Mouse (Mus musculus) testis, postnatal 10 days (tissue): ENCODE results near the gene Bdnf.

Source experiments
- DNase-seq: peaks from one replicate; pipeline ENCODE4 v3.0.0; 2021; ENCODE audit warnings: low spot score

Gene Bdnf

DNA sequence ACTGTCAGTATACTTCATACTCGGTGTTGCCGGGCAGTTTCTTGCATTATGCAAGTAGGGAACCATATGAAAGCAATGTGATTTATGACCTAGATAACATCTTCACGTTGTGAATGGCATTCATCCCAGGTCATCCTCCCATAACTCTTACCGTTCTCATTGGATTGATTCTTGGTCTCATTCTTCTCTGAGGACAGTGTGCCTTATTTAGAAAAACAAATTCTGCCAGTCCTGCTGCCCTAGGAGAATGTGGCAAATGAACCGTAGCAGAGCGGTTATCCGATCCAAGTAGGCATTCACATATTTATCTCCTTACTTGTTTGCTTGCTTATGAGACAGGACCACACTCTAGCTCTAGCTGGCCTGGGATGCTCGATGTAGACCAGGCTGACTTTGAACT is 32.0 kb downstream of the Bdnf start:
- no peak for DNase-seq

DNA sequence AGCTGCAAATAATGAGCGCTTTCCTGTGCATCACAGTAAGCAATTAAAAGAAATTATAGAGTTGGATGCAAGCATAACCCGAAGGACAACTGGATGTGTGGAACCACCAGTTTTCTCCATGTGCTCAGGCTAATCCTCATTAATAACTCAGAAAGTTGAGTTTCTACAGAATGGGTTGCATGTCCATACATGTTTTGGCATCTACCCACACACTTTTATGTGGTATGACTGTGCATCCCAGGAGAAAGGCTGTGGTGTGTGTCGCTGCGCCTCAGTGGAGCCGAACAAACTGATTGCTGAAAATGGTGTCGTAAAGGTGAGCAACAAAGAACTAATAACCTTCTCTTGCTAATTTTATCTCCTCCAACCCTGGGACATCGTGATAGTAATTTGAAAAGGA is 34.8 kb downstream of the Bdnf start:
- DNase-seq = no peak

DNA sequence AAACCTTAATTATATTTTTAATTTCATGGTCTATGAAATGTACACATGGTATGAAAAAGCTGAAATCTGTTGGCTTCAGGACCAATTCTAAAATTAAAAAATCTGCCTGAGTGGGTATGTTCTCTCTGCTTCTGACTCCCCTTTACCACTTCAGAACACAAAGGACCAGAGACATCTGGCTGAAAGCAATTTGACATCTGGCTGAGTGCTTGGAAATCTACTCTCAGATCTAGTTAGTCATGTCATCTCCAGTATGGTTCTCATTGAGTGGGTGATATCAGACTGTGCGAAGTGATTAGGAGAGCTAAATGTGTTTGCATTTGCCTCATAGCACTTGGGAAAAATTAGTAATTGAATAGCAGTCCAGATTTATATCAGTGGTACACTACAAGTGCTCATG is 36.5 kb downstream of the Bdnf start:
- DNase-seq = no peak

DNA sequence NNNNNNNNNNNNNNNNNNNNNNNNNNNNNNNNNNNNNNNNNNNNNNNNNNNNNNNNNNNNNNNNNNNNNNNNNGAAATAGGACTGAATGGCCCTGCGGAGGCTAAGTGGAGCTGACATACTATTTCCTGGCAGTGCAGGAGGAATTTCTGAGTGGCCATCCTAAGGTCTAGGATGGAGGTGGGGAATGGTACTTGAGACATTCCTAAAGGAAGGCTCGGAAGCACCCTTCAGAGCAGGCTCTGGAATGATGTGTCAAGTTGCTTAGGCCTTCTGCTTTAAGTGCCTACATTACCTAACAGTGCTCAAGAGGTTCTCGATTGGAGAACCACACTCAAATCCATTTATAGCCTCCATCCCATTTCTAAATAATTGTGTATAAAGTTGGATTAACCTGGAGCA is 50.8 kb downstream of the Bdnf start:
- DNase-seq = no peak

DNA sequence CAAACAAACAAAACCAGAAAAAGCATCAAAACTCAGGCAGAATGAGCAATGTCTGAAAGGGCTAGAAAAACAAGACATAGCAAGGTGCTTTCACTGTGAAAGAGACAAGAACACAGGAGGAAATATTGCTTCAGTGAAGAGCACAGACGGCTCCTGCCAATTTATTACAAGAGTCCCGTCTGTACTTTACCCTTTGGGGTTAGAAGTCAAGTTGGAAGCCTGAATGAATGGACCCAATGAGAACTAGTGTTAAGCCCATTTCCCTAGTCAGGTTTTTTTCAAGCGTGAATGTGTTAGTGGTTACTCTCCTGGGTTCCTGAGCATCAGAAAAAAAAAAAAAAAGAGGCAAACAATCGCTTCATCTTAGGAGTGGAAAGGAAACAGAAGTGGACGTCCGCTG is 51.3 kb downstream of the Bdnf start:
- no peak for DNase-seq

DNA sequence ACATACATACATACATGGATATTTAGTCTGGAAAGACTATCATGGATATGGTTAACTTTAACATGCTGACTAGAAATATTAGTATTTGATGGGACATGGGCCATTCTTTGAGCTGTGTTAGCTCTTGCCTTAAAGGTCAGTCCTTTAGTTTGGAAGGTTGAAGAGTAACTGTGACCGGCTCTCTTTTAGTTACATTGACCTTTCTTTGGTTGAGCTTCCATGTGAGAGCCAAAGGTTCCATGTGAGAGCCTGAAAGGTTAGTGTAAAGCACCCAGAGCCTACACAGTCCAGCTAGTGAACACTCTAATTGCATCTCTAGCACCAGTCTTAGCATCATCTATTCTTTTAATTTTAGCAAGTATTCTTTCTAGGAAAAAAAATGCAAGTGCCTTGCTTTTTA is 54.7 kb downstream of the Bdnf start:
- no peak for DNase-seq

DNA sequence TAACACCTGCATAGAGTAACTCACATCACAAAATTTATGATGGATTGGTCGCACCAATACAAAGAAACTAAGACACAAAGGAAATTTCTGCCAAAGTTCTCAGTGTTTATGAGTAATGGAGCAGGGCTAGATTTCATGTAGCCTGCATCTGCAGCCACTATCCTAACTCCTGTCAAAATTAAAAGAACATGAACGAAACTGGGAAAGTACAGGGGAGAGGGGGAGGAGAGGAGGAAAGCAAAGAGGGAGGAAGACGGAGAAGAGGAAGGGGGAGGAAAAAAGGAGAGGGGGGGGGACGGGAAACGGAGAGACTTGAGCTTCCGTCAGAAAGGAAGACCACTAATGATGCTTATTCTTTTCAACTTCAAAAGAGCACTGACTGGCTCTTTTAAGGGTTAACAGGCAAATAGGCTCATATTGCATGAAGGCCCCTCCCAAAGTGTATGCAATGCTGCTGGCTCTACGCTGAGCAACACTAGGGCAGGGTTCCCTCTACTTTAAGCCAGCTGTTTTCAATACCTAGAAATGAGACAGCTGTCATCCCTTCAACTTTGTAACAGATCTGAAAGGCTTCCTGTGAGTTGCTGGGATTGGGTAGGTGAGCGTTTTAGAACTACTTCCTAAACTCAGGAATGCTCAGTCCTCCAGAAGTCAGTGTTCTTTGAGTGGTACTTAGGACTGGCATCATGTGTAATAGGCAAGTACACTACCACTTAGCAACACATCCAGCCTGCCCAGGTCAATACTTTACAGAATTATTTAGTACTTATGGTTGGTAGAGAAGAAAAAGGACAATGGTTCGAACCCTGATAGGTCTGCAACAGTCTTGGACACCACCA is 58.9 kb downstream of the Bdnf start:
- DNase-seq = no peak

DNA sequence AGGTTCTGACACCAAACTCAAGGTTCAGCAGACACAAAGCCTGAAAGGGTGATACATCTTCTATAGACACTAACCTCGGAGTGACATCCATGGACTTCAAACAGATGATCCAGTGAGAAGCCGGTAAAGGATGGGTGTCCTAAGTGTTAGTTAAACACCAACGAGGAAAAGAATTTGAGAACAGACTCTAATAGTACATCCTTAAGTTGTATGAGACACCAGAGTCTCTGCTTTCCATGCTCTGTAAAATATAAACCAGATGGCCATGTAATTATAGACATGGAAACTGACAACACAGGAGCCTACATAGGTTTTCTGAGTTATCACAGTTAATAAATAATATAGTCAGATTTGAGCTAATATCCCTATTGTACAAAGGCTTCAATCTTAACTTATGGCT is 59.7 kb downstream of the Bdnf start:
- DNase-seq = no peak

DNA sequence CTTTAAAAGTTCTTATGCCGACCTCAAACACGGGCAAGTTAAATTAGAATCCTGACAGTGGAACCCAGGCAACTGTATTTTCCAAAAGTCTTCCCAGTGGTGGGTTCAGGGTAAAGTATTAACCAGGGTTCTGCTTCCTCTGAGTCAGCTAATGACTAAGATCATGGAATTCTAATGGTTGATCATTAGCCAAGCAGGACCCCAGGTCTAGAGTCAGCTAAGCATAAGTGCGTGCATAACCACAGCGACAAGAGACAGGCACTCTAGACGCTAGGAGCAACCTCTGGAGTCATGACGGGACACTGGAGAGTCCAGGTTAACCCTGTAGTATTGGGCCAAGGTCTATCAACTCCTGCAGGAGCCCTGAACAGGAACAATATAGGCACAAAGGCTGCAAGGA is 60.2 kb downstream of the Bdnf start:
- DNase-seq = no peak

DNA sequence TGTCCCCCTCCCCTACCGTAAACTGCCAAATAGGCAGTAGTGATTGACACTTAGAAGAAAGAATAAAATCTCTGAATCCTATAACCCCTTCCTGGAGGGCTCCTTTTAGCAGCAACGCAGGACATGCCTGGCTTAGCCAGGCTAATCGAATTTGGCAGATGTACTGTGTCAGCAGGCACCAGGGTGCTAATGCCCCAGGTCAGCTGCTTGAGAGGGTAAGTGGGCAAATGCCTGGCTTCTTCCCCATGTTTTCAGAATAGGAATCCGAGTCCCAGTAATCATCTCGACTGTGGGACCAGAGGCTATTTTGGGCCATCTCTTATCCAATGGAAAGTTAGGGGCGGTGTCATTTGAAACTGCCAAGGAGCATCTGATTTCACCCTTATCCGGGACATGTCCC is 60.8 kb downstream of the Bdnf start:
- no peak for DNase-seq

DNA sequence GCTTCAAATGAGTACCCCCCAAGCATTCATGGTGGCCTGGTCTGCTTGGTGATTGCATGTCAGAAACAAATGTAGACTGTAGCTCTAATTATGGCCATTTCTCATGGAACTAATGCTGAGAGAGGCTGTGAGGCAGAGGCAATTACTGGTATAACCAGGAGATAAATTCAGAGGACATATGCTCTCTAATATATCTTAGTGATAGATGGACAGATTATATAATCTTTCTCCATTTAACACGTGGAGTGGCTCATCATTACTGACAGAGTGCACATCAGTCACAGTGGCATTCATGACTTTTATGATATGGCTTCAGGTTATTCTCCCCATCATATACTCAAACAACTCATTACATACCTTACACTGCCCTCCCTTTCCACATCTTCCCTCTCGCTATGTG is 61.8 kb downstream of the Bdnf start:
- no peak for DNase-seq

DNA sequence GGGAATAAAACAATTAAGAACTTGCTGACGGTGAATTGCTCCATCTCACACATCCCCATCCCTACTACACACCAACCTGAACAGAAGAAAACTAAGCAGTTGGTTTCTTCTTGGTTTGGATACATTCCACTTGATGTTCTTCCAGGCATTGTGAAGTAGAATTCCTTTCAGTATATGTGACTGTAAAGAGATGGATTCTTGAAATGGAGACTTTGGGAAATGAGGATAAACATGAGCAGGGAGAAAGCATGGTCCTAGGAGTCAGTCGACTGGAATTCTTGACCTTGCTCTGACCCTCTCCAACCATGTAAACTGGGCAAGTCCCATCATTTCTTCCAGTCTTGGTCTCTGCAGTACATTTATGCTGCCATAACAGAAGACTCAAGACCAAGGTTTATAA is 63.8 kb downstream of the Bdnf start:
- DNase-seq = no peak

DNA sequence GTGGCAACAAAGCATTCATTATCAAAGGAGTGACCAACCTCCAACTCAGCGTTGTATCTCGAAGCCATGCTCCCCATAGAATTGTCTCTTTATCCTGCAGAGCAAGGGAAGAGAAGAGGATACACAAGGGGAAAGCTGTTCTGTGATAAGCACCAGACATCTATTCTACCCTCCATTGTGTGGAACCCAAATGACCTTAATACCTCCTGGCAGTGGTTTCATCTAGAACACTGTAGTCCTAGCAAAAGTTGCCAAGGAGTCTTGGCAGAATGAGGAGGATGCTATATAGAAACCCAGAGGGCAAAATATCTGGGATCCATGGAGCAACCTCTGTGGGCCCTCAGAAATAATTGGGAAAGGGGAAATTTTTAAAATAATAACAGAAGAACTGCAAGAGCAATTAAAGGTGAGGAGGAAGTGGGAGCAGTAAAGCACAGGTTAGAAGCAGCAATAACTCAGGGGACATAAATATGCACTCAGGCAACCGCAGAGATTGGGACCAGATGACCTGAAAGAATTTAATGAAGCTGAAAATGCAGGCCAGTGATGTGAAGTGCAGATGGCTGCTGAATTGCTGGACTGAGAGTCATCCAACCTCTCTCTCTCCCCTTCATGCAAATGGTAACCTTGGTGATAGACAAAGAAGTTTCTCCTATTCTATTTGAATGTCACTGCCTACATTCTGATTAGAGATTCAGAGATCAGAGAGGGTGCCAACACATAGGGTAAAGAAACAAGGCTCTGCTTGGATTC is 68.9 kb downstream of the Bdnf start:
- DNase-seq = no peak

DNA sequence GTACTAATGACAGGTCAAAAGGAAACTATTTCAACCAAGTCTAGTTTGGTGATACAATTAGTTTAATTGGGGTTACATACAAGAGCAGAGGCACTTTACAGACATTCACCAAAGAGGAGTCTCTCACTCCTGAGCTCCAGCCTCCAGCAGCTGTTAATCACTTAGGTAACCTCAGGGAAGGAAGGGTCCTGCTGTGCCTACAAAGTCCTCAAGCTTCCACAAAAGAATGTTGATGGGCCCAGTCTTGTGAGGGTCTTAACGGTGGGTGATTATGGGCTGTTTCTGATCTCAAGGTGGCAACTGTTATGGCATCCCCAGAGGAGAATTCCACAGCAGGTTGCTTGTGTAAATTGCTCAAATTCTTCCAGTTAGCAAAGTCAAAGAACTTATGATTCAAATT is 71.7 kb downstream of the Bdnf start:
- no peak for DNase-seq

DNA sequence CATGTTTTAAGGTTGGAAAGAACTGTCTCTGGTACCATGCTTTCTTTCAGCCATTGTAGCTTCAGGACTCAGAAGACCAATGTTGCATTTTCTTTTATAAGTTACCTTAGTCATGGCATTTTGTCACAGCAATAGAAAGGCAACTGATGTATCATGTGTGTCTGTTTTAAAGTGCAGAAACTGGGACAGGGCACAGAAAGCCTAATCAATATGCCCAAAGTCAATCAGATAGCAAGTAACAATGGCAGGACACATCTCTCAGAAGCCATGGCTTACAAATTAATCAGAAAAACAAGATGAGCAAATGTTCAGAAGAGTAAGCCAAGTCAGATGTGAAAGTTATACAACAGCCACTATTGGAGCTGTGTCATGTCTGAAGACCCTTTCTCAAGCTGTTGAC is 73.9 kb downstream of the Bdnf start:
- DNase-seq = no peak

DNA sequence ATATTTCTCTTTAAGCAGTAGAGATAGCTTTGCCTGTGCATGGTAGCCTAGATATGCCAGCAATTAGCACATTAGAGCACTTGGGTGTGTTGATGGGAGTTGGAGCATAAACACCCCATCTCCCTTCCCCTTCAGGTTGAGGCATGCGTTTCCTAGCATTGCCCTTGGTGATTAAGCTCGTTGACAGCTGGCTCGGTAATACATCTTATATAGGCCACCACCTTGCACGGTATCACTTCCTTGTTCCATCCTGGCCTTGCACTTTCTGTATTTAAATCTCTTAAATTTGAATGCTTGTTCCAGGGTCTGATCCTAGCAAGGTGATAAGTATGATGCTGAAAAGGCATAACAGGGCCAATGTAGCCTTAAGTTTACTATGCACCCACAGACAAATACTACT is 74.3 kb downstream of the Bdnf start:
- DNase-seq = no peak

DNA sequence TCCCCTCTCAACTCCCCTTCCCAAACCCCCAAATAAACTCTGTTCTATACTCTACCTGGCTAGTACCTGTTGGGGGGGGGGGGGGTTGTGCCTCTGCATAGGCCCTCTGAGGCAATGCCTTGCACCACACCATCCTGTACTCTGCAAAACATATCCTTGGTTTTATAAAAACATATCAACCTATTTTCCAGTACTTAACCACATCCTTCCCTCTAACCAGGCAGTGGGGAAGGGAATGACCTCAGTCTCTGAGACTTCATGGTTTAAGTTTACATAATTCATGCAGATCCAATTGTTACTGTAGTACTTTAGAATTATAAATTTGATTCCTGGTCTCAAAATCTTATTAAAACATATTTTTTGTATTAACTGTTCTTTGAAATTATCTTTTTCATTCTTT is 75.5 kb downstream of the Bdnf start:
- DNase-seq = no peak

DNA sequence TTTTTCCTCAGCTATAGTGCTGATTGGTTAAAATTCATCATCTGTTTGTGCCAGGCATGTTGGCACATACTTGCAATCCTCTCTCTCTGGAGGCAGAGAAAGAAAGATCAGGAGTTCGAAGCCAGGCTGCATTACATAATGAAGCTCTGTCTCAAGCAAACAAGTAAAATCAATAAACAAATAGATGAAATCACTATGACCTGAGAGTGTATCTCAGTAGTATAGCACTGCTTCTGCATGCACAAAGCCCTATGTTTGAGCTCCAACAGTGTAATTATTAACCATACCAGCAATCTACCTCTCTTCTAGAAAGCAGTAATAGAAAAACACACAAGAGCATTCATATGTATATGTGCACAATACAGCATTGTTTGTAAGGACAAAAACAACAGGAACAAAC is 76.0 kb downstream of the Bdnf start:
- DNase-seq = no peak

DNA sequence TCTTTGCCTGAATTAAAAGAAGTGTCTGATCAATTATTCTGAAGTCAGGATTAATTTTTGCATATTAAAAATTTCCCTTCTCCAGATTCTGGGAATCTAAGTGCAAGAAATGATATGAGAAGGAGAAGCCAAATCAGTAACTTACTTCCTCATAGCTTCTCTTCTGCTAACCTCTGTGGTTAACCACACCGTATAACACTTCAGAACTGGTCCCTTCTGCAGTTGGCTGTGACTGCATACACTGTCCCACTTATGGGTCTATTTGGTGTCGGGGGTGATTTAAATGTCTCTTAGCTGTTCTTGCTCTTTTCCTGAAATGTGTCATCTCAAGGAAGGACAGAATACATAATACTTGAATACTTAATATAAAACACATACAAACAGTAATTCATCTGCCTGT is 81.8 kb downstream of the Bdnf start:
- DNase-seq = no peak

DNA sequence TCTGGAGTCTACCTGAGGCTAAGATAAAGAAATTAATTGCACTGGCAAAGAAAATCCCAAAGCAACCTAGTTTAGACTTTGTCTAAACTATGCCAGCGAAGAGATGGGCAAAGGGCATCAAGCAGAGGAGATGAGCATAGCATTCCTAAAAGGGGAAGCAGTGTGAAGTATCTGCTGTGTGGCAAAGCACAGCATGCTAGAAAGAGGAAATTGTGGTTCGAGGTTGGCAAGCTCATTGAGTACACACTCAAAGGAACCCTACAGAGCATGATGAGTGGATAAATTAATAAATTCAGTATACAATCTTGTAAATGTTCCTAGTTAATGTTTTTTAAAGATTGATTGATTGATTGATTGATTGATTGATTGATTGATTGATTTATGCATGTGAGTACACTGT is 92.3 kb downstream of the Bdnf start:
- no peak for DNase-seq

DNA sequence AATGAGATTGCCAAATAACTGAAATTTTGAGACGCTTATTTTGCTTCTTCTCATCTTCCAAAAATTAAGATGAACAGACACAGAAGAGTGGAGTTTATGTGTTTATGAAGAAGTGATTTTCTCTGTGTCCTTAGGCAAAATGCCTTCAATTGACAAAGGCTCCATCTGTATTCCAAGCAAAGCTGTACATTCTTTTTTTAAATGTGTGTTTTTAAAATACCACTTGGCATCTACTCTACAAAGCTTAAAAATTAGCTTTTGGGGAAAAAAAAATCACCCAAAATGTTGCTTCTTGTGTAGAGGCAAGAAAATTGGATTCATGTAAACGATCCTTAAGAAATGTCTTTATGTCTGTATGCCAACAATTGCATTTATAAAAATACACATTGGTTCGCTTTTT is 94.3 kb downstream of the Bdnf start:
- no peak for DNase-seq

DNA sequence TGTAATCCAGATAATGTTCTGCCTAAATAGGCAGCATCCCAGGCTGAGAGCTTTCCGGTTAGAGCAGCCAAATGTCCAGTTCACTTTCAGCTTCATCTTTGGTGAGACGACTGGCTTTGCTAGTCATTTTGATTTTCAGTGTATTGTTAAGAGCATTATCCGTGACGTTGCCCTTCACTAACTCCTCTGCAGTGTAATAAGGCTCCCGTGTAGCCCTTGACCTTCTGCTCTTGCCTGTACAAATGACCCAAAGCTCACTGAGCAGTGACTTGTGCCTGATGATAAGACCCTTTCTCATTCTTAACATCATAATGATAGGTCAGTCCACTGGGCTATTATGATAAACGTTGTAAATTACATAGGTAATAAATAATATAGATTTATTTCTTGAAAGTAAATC is 101.9 kb downstream of the Bdnf start:
- DNase-seq = no peak
